Mouse (Mus musculus): ENCODE results near the gene Lyl1.

Gene Lyl1

GRCm38 (mm10) chr8:84700941-84701911, at the start of gene Lyl1:
Gene Lyl1 (plus strand): TSS chr8:84701457.
- no peak for DNase-seq (ENCODE audit: low spot score in 2 of 2)

GRCm38 (mm10) chr8:84653092-84653631, 48.1 kb upstream of the Lyl1 start:
- DNase-seq (ENCODE audit: low spot score in 2 of 2) = no peak

- DNase-seq (ENCODE audit: low spot score in 2 of 2) = no peak
These were observed 46.7 kb upstream of the Lyl1 start for GRCm38 (mm10) chr8:84654597-84654996.

- no peak for DNase-seq (ENCODE audit: low spot score in 2 of 2)
These were observed 45.7 kb upstream of the Lyl1 start for GRCm38 (mm10) chr8:84655336-84656190.

- no peak for DNase-seq (ENCODE audit: low spot score in 2 of 2)
These were observed 45.1 kb upstream of the Lyl1 start for GRCm38 (mm10) chr8:84656191-84656525.

- no peak for DNase-seq (ENCODE audit: low spot score in 2 of 2)
These were observed 44.6 kb upstream of the Lyl1 start for GRCm38 (mm10) chr8:84656641-84657126.

- DNase-seq (ENCODE audit: low spot score in 2 of 2) = no peak
These were observed 44.1 kb upstream of the Lyl1 start for GRCm38 (mm10) chr8:84657203-84657602.

GRCm38 (mm10) chr8:84657680-84658079, 43.6 kb upstream of the Lyl1 start:
- DNase-seq (ENCODE audit: low spot score in 2 of 2) = no peak

- DNase-seq (ENCODE audit: low spot score in 2 of 2) = no peak
These were observed 42.3 kb upstream of the Lyl1 start for GRCm38 (mm10) chr8:84658951-84659350.

- DNase-seq (ENCODE audit: low spot score in 2 of 2) = no peak
These were observed 41.1 kb upstream of the Lyl1 start for GRCm38 (mm10) chr8:84659936-84660818.

- DNase-seq (ENCODE audit: low spot score in 2 of 2) = no peak
These were observed 40.3 kb upstream of the Lyl1 start for GRCm38 (mm10) chr8:84660819-84661457.

GRCm38 (mm10) chr8:84661458-84661871, 39.8 kb upstream of the Lyl1 start:
- no peak for DNase-seq (ENCODE audit: low spot score in 2 of 2)

GRCm38 (mm10) chr8:84661961-84662571, 39.2 kb upstream of the Lyl1 start:
- no peak for DNase-seq (ENCODE audit: low spot score in 2 of 2)

GRCm38 (mm10) chr8:84662581-84663065, 38.6 kb upstream of the Lyl1 start, which contains the start of gene Ier2:
Gene Ier2 (minus strand): TSS chr8:84662852.
- DNase-seq (ENCODE audit: low spot score in 2 of 2) = peak; percentile 89 to 93

- peak; percentile 96 for DNase-seq (ENCODE audit: low spot score in 2 of 2)
These were observed 37.6 kb upstream of the Lyl1 start for GRCm38 (mm10) chr8:84663483-84664327.

GRCm38 (mm10) chr8:84664566-84665384, 36.5 kb upstream of the Lyl1 start:
- peak; percentile 71 to 79 for DNase-seq (ENCODE audit: low spot score in 2 of 2)

- DNase-seq (ENCODE audit: low spot score in 2 of 2) = no peak
These were observed 35.8 kb upstream of the Lyl1 start for GRCm38 (mm10) chr8:84665385-84665893.

- DNase-seq (ENCODE audit: low spot score in 2 of 2) = no peak
These were observed 33.2 kb upstream of the Lyl1 start for GRCm38 (mm10) chr8:84668081-84668480.

Measured in right cerebral cortex, postnatal 36 days (tissue).